Mouse (Mus musculus) testis, adult 2 months (tissue): Measurements from ENCODE around the gene Ush1g.

Experiments
- CTCF ChIP-seq: fragments of 200-500 bp; IDR thresholded peaks from 2 replicates; pipeline ENCODE4 v1.5.1; 2012; ENCODE audit warnings: low read depth, mild to moderate bottlenecking, inconsistent platforms, low read length, moderate library complexity; ENCODE audit not compliant: control insufficient read depth, insufficient read depth, insufficient replicate concordance
- POLR2A ChIP-seq: fragments of 200-500 bp; IDR thresholded peaks from 2 replicates; pipeline ENCODE4 v1.6.1; 2012; ENCODE audit warnings: low read depth, mild to moderate bottlenecking, inconsistent platforms, low read length, moderate library complexity; ENCODE audit not compliant: control insufficient read depth

DNA sequence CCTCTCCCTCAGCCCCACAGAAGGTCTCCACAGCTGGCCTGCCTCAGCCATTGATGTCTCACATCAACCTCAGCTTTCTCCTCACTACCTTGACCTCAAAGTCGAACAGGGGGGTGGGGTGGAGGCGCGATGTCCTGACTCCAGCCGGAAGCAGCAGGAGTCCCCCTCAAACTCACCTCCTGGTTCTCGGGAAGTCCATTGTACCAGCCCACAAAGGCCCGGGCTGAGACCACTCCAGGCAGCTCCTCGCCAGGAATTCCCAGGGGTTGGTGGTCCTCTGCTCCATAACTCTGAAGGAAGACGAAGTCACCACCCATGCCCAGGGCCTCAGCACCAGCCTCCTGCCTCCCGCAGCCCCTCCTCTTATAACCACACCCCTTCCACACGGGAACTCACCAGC lies 50.4 kb downstream of the Ush1g start:
- no peak for TF ChIP-seq CTCF
- TF ChIP-seq POLR2A = no peak
